Mouse (Mus musculus): ENCODE measurements at regions not wholly inside any gene's neighbourhood (a gene's known extent, or its start where the extent isn't known, plus 50 kb on each side); places are given as distances from the start of the nearest gene placed in this dataset.

DNA sequence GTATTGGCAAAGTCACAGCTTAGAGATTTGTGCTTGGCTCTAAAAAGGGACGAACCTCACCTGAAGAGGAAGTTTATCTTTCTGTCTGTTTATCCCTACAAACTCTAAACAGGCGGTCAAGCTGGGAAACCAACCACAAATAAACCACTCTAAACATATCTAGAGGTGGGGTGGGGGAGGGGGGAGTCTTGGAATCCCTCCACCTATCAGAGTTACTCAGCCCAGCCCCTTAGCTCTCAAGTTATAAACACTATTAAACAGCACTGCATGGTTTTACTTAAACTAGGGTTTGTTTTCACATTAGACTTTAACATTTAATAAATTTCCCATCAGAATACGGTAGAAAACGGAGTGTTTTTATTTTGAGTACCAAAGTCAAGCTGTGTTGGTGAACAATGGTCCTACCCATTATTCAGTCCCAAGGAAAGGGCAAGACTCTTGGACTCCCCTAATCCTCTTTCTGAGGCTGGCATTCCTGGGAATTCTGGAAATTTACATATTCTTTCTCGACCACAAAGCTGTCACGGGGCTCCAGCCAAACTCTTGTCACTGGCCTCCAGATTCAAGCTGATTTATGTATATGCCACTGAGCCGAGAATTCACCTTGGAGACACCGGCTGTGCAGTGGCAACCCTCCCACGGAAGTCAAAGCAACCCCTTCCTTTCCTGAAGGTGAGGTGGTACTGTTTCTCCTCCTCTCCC lies 166.7 kb downstream of the Sox4 start:
- TF ChIP-seq CTCF (IDR thresholded peaks at IDR 0.05; ENCODE audit: low read depth) (no peak), EP300 (IDR thresholded peaks at IDR 0.05; ENCODE audit: low read depth) (no peak)
